Mouse (Mus musculus): ENCODE data around the gene Ap2m1.

Gene Ap2m1

DNA sequence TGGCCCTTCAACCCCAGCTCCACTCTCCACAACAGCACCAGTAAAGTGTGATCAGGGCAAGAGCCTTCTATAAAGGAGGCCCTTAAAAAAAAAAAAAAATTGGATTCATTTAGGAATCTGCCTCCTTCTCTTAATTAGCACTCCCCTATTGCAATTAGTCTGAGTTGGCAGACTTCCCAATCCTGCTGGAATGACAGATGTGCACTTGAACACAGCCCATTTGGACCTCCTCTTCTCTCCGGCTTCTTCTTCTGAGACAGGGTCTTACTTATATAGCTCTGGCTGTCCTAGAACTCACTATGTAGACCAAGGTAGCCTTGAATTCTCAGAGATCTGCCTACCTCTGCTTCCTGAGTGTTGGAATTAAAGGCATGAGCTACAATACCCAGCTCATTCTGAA lies 5.9 kb upstream of the Ap2m1 start:
- no peak for DNase-seq (ENCODE audit: low read depth)

DNA sequence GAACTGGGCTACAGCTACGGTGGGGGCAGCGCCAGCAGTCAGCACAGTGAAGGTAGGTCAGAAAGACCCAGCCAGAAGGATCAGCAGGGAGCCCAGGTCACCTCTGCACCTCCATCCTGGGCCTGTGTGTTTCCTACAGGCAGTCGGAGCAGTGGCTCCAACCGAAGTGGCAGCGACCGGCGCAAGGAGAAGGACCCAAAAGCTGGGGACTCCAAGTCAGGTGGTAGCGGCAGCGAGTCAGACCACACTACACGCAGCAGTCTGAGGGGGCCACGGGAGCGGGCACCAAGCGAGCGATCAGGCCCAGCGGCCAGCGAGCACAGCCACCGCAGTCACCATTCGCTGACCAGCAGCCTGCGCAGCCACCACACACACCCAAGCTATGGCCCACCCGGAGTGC lies 4.3 kb upstream of the Ap2m1 start:
- DNase-seq (ENCODE audit: low read depth), result no peak

DNA sequence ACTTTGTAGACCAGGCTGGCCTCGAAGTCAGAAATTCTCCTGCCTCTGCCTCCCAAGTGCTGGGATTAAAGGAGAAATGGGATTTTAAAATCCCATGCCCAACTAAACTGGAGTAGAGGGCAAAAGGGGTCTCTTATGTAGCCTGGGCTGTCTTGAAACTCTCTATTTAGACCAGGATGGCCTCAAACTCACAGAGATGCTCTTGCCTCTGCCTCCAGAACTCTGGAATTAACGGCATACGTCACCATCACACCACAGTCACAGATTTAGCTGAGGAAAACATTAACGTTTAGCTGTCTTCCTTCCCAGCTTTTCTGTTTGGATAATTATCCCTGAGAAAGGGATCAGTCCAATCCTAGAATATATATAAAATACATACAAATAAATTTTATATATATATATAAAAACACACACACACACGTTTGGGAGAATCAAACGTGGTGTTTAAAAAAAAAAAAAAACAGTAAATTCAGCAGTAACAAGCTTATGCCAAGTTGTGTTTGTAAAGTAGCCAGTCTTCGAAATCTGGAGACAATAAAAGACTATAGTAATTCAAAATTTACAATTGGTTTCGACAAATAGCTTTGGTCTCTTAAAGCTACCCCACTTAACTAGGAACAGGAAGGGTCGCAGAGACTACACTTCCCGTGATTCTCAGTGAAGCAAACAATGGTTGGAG lies 522 bp upstream of the Ap2m1 start:
- DNase-seq (ENCODE audit: low read depth), result no peak

DNA sequence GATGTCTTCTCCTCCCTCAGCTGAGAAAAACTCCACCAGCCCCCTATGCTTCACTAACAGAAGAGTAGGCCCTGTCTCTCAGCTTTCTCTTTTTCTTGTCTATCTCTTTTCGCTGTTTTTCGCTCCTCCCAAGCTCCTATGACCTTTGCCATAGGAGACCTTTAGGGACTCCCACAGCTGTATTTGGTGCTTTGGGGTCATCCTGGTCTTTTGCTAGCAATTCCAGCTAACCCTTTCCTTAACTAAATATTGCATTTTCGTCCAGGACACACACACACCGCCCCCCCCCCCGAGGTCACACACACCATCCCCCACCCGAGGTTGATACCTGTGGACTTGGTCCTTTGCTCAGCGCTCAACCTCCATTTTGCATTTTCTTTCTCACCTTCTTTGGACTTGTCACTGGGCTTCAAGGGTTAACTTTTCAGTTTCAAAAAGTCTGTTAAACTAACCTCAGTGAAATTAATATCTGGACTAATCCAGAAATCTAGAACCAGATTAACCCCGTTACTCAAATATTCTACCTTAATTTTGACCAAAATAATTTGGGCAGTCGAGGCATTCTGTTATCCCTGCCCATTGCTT lies 895 bp downstream of the Ap2m1 start:
- DNase-seq (ENCODE audit: low read depth), result no peak

DNA sequence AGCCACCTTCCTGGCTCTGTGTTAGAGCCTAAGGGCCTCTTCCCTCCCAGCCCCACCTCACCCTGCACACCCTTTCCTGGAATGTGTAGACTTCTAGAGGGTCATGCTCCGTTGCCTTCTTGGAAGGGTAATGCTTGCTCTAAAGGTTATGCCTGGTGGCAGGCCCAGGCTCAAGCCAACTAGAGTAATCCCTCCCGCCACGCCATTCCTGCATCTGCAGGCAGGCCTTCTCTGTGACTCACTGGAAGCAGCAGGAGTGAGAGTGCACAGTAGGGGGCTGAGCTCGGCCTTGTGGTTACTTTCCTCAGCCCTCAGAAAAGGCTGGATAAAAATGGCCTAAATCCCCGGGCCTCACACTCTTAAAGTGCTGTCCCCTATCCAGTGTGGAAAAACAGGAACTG lies 1.8 kb downstream of the Ap2m1 start:
- no peak for DNase-seq (ENCODE audit: low read depth)

DNA sequence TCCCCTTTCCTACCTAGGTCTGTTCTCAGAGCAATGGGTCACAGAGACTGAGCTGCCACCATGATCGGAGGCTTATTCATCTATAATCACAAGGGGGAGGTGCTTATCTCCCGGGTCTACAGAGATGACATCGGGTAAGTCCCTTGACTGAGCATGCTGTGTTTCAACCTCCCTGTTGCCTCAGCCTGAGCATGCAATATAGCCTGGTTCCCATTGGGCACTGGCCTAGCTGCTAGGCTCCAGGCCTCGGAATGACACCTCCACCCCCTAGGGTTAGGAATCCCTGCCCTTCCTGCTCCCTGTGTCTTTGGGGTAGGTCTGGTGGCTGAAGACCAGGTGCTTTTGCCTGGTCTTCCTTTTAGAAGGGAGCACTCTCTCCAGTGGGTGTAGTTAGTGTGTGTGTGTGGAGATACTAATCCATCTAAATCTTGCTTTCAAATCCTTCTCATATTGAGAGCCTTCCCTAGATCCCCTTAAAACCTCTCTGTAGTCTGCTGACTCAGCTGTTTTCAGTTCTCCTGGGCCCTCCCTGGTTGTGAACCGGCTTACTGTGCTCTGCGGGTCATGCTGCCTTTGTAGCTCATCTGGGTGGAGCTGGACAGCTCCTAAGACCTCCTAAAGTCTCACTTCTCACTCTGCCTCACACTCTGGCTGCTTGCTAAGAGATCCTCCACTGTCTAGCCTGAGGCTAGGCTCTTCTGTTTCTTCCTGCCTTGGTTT lies 2.5 kb downstream of the Ap2m1 start:
- DNase-seq (ENCODE audit: low read depth), result no peak

DNA sequence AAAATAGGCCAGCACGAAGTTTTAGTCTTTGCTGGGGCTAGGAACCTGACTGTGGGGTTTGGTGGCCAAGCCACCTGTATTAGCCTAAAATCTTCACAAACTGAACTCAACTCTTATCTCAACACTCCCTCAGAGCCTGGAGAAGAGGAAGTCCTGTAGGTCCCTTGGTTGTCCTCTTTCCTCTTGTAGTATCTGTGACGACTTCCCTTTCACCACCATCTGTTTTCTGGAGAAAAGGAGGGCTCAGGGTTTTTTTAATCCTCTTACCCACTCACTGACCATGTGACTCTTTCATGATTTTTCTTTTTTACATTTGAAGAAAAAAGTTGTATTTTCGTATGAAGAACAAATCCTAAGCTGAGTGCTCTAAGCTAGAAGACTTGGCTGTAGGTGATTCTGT lies 4.4 kb downstream of the Ap2m1 start:
- no peak for DNase-seq (ENCODE audit: low read depth)

DNA sequence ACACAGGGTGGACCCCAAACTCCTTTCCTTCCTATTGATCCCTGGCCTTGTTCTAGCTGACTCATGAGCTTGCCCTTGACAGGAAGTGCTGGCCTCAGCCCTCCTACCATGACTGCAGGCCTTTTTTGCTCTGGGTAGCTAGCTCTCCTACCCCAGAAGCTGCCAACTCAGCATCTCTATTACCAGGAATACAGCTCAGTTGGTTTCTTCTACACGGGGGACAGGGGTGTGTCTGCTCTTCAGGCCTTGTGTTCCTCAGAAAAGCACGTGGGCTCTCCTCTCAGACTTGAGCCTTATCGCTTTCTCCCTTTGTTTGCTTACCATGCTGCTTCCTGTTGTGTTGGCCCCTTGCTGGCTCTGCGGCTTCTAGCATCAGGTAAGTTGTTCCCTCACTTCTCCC lies 5.2 kb downstream of the Ap2m1 start:
- DNase-seq (ENCODE audit: low read depth), result no peak

DNA sequence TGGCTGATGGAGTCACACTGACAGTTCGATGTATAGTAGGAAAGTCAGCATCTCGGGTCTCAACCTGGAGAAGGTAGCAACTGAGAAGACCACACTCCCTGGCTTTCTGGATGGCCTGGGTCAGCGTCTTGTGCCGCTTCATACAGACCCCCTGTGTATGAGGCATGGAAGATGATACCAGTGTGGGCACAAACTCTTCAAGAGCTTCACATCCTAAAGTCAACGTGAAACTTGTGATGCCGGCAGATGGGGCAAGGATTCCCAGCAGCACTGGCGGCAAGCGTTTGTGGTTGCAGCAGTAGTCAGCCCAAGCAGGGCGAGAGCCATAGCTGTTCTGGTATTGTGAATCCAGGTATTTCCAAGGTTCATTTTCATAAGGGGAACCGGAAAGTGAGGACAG lies 10.4 kb downstream of the Ap2m1 start:
- DNase-seq (ENCODE audit: low read depth), result no peak

DNA sequence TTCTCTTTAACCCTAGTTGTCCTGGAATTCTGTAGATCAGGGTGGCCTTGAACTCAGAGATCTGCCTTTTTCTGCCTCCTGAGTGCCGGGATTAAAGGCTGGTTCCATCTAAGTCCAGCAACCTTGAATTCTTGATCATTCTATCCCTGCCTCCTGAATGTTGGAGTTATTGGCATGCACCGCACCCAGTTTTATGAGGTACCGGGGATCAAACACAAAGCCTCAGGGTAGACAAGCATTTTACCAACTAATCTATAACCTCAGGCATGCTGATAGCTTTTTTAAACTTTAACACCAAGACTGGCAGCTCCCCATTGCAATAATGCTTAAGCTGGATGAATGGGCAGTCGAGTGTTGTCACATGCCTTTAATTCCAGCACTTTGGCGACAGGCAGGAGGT lies 12.1 kb downstream of the Ap2m1 start:
- DNase-seq (ENCODE audit: low read depth), result no peak

DNA sequence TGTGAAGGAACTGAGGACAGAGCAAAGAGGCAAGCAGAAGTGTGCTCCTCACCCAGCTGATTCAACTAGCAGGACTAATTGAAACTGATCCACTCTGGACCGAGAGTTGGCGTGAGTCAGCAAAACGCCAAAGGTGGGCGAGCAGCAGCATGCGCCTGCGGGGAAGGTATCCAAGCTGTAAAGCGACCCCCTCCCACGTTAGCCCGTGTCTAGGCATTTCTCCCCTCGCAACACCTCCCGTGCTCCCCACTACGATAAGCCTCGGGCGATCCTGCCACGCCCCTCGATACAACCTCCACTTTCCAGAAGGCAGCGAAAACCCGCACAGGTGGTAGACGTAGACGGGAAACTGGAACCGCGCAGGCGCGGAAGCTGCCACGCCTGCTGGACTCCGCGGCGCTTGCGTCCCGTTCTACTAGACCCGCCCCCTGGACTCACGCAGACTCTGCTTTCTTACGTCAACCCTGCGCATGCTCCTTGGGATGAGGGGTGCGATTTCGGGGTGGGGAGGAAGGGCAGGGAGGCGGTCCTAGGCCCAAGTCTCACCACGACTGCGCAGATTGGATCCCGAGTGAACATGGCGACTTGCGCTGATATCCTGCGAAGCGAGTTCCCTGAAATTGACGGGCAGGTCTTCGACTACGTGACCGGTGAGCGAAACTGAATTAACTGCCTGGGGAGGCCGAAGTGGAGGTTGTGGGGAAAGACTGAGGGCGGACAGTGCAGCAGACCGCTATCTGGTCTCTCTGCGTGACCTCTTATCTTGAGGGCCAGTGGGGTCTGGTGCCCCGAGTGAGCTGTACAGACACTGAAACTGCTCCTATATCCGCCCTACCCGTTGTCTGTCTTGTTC lies 13.0 kb downstream of the Ap2m1 start, which contains the start of gene Abcf3:
Abcf3 (plus strand) TSS at position 482 of the 853 bp plus-strand sequence.
- peak; percentile 99 for DNase-seq (ENCODE audit: low read depth)

DNA sequence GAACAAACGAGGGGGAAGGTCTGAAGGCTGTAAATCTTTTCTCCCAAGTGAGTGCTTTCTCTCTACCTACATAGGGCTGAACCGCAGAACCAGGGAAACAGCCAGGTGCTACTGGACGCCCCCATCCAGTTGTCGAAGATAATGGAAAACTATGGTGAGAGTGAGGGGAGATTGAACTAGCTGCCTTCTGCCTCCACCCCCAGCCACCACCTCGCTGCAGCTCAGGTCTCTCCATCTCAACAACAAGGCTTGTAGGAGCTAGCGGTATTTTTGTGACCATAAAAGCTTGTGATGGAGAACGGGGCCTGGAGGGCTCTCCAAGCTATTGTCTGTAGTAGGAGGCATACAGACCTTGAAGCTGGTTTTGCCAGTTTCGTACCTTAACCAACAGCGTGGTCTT lies 13.9 kb downstream of the Ap2m1 start:
- DNase-seq (ENCODE audit: low read depth), result no peak

DNA sequence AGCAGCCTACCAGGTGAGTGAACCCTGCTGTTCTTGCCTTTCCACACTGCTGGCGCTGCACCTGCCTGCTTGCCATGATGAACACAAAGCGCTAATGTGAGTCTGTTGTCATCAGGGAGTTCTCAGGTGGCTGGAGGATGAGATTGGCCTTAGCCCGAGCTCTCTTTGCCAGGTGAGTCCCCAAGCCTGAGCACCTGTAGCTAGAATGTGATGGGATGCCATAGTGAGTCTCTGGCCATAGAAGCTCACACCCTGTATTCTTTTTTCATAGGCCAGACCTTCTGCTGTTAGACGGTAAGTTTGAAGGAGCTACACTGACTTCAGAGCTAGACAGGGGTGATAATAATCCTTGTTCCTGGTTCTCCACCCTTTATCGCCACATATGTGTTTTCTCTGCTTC lies 16.4 kb downstream of the Ap2m1 start:
- no peak for DNase-seq (ENCODE audit: low read depth)

DNA sequence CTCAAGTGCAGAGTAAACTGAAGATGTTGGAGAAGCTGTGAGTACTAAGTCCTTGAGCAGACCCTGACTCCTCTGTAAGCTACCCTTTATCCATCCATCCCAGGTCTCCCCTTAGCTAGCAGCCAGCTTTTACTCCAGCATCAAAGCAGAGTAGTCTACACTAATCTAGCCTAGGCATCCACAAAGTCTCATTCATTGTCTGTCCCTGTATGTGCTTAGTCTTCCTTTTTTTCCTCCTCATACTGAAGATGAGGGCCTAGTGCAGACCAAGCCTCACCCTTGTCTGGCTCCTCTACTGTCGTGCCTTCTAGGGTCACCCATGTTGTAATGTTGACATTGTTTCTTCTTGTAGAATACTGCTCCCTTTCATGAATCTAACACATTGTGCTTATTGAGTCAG lies 17.3 kb downstream of the Ap2m1 start:
- no peak for DNase-seq (ENCODE audit: low read depth)

DNA sequence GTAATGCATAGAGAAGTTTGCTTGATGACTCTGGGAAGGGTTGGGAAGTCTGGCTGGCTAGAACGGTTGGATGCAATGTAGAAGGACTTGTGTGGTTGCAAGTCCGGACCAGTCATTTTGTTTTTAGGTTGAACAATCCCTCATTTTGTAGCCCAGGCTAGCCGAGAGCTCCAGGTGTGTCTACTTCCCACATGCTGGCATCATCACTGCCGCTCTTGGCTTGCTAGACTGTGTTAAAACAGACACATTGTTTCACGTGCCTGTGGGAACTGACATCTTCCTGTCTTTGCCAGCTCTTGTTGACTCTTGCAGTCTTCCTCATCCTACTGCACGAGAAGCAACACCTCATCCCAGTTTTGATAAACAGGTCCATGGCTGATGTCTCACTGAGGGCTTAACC lies 19.7 kb downstream of the Ap2m1 start:
- no peak for DNase-seq (ENCODE audit: low read depth)

DNA sequence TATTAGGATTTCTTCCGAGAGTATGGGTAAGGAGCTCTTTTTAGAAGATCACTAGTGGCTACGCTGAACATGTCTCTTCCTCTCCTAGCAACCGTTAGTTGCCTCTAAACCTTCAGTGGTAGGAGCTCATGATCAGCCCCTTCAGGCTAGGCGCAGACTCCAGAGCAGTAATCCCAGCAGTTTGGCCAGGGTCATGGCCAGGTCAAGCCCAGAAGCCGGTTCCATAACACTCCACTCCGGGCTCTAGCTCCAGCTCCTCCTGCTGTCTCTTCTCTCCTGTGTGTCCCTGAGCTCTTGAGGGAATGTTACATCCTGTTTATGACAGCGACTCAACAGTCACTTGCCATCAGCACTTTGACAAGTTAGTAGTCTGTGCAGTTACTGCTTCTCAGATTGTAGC lies 22.1 kb downstream of the Ap2m1 start:
- DNase-seq (ENCODE audit: low read depth), result no peak

DNA sequence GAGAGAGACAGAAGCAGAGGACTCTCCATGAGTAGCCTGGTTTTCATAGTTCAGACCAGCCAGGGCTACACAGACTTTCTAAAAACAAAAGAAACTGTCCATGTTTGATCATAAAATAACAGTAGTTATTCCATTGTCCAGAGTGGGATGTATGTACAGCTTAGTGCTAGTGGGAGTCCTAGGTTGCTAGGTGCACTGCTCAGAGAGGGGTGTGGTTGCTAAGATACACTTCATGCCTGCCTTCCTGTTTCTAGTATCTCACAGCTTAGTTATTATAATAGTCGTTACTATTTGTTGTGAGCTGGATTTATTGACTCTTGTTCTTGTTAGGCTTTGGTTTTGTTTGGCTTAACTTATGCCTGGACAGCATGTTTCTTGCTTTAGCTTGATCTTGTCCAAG lies 29.8 kb downstream of the Ap2m1 start:
- DNase-seq (ENCODE audit: low read depth), result no peak

DNA sequence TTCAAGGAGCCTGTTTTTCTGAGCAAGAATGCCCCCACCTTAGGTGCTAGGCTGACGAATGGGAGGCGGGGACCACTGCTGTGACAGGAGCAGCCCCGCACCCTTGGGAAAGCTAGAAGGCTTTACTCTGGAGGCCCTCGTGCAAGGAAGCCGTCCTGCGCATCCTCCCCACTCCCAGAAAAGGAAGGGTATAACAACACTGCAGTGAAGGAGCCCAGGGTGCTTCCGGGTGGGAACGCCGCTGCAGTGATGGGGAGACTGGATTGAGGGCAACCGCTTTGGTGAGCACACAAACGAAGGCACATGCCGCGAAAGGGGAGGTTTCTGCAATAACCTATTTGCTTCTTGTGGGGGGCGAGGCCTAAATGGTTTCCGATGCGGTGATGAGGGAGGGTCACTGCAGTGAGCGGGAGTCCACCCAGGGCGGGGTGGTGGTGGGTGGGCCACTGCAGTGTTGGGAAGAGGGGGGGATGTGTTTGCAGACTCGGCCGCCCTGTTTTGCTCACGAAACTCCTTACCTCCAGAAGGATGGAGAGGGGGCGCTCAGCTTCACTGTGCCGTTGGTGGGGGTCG lies 54.2 kb downstream of the Ap2m1 start, which contains the start of gene Vwa5b2:
Vwa5b2 (plus strand) TSS at position 106 of the 573 bp plus-strand sequence.
- no peak for DNase-seq (ENCODE audit: low read depth)

DNA sequence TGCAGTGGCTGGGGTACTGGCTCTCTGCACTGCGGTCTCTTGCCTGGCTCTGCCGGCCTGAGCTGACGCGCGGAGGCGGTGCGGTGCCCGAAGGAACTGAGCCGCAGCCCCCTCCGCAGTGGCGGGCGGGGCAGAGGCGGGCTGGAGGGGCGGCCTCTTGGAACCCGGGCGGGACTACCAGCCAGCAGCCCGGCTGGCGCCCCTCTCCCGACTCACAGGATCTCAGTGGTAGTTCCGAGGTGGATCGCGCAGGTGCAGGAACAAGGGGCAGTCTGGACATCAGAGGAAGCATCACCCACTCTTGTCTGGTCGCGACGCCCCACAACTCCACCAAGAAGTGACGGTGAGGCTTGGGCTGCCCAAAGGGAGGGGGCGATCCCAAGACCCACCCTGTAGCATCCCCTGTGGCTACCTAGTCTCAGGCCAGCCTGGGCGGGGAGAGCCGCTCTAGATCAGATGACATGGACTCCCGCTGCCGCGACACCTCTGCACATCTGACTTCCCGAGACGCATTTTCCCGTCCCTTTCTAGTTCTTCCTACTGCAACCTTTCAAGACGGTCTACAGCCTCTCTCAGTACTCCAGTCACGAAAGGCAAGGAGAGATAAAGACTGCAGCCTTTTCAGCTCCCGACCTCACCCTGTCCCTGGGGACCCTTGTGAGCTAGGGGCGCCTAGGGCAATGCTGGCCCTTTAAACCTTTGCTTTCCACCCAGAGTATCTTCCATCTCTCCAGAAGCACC lies 54.8 kb downstream of the Ap2m1 start:
- DNase-seq (ENCODE audit: low read depth), result no peak

DNA sequence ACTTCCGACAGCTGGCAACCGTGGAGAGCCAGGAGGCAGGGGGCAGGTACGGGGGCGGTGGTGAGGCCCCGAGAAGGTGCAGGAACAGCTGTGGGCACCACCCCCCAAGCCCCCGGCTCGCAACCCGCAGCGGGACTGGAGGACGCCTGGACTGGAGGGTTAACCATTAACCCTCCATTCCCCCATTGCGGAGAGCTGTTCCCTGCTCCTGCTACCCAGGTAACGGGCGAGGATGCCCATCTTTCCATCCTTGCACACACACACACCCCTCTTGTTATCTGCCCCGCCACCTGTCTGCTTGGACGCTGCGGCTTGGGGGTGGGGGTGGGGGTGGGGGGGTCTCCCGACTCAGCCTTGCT lies 55.4 kb downstream of the Ap2m1 start:
- DNase-seq (ENCODE audit: low read depth), result no peak

DNA sequence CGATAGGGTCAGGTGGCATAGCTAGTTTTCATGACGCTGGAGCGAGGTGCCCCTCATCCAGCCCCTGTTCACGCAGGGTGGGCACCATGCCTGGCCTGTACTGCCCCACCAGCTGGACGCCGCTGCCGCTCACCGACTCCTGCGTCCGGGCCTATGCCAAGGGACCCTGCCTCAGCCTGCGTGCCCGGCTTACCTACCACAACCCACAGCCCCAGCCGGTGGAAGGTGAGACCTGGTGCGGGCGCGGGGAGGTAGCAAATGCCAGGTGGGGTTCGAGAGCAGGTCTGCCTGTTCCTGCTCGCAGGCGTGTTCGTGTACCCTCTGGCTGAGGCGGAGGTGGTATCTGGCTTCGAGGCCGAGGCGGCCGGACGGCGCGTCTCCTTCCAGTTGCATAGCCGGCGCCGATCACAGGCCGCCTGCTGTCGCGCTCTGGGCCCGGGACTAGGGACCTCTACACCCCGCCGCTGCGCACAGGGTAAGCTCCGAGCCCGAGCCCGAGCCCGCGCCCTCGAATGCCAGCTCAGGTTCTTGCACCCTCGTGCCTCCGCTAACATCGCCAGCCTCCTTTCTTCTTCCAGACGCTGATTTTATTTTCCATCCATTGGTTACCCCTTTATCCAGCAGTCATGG lies 55.9 kb downstream of the Ap2m1 start:
- no peak for DNase-seq (ENCODE audit: low read depth)

Data from c-Kit-positive CD71-negative TER-119-negative erythroid progenitor cells, embryonic 14.5 days (primary cell).